Mouse (Mus musculus): ENCODE measurements around the gene Gm20532.

GRCm38 (mm10) chr2:26607056-26607910 lies 20.8 kb downstream of the Gm20532 start:
- TF ChIP-seq POLR2A (IDR thresholded peaks at IDR 0.05; ENCODE audit: low read depth, low read length), result no peak
- TF ChIP-seq CTCF (IDR thresholded peaks at IDR 0.05; ENCODE audit: extremely low read depth, insufficient read depth, insufficient read length, insufficient replicate concordance), result no peak
